Mouse (Mus musculus) cerebellum, adult 2 months (tissue): ENCODE results near the gene Atg2b. TPM values are rescaled to one million over a fixed set of nuclear protein-coding genes. Genes with fewer than 3 reads are reported as not detected.
A peak's percentile ranks its signal among the peaks of the same experiment; 100 is the strongest.

Experiments used
- DNase-seq, 2 experiments: peaks; one replicate each; pipeline ENCODE4 v3.0.0; 2021
- H3K27ac ChIP-seq: fragments of 200-500 bp; 2 replicates; pipeline ENCODE4 v1.5.1; 2012; ENCODE audit warnings: low read length, control low read depth, inconsistent platforms; ENCODE audit not compliant: insufficient read depth
- H3K27me3 ChIP-seq: fragments of 200-500 bp; 2 replicates; pipeline ENCODE4 v1.6.1; 2012; ENCODE audit warnings: inconsistent platforms, mild to moderate bottlenecking, low read length, moderate library complexity; ENCODE audit not compliant: control insufficient read depth, insufficient read depth
- H3K4me1 ChIP-seq: fragments of 200-500 bp; 2 replicates; pipeline ENCODE4 v1.6.1; 2011; ENCODE audit warnings: low read length; ENCODE audit not compliant: control insufficient read depth, insufficient read depth
- H3K4me3 ChIP-seq: fragments of 200-500 bp; replicated peaks from 2 replicates; pipeline ENCODE3; 2011; ENCODE audit warnings: mild to moderate bottlenecking, low read depth, low read length, control low read depth; ENCODE audit not compliant: insufficient read depth
- CTCF ChIP-seq: fragments of 200-500 bp; IDR thresholded peaks from 2 replicates; pipeline ENCODE4 v1.5.1; 2011; ENCODE audit warnings: low read depth, mild to moderate bottlenecking, control low read depth, low read length, moderate library complexity, borderline replicate concordance; ENCODE audit not compliant: insufficient read depth
- POLR2A ChIP-seq: fragments of 200-500 bp; IDR thresholded peaks from 2 replicates; pipeline ENCODE4 v1.6.1; 2011; ENCODE audit warnings: low read length, control low read depth, borderline replicate concordance; ENCODE audit not compliant: insufficient read depth
- WGBS: fragments of 180-500 bp; shearing (Covaris S2); methylation state at CpG from one replicate; pipeline ENCODE4 v1.1.7; 2018; 5-methylcytosine and 5-hydroxymethylcytosine counted together
- polyA plus RNA-seq: library from polyadenylated mRNA; depleted of rRNA; stranded (reverse); fragments of >200 nt; gene quantifications from 2 replicates; pipeline ENCODE4 v1.2.3, GENCODE M21; 2012

Gene Atg2b
- polyA plus RNA-seq, 1 experiment: 48.8 TPM

- Histone ChIP-seq H3K27ac (no peak overlapping the region), H3K4me3 (no peak overlapping the region), H3K27me3 (no peaks in the 10 kb centered on the region), H3K4me1 (no peaks in the 10 kb centered on the region)
- peak; percentile 21 to 42 for DNase-seq
- WGBS: 1% methylated on average over 5 of the region's 5 CpGs
- TF ChIP-seq POLR2A: no peak
- TF ChIP-seq CTCF: peak; percentile 58
Observed at GRCm38 (mm10) chr12:105722657-105723056, 37.6 kb upstream of the Atg2b start.

DNA sequence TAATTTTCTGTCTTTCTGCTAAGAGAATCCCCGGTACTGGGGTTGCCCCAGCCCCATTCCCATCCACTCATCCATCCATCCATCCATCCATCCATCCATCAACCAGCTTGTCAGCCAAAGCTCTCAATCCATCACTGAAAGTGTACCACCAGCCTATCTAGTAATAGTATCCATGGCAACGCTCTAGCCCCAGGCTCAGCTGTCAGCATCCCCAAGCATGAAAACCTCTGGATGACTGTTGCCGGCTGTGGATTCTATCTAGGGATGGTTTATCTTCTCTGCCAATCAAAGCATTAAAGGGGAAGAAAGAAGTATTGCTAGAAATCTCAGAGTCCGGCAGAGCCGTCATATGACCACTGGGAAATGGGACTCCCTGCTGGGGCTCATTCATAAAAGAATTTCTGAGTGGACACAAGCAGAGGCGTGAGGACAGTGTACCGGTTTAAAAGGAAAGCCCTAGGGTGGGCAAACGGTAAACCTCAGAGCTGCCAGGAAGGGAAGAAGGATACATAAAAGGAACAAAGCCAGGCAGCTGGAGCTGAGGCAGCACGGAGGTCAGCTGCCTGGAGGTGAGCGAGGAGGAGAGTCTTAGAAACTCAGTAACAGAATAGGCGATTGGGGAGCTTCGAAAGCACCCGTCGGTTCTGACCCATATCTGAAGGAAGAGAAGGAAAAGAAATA is 36.6 kb upstream of the Atg2b start:
- 36% methylated on average over 14 of the region's 14 CpGs for WGBS
- no peak for DNase-seq
- TF ChIP-seq POLR2A: no peak
- Histone ChIP-seq H3K27ac (no peak overlapping the region), H3K4me1 (no peaks in the 10 kb centered on the region), H3K4me3 (no peak overlapping the region), H3K27me3 (no peaks in the 10 kb centered on the region)

DNA sequence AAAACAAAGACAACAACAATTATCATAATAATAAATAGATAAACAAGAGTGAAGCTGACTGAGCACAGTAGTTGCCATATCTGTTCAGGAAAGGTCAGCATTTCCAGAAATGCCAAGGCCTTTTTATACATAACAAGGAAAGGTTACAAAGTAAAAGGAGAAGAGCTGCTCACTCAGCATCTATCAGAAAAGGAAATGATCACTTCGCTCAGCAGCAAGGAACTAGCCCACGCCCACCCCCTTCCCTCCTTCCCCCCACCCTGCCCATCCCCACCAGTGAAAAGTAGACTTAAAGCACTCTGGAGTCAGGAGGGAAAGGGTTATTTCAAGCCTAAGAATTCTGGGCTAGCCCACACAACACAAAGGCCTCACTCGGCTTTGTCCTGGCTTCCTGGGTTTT is 35.2 kb upstream of the Atg2b start:
- 71% methylated on average over 3 of the region's 3 CpGs for WGBS
- H3K4me3 ChIP-seq: no peak overlapping the region
- H3K27ac ChIP-seq: no peak overlapping the region
- TF ChIP-seq POLR2A (no peak), CTCF (no peak)
- no peak for DNase-seq
- H3K4me1 ChIP-seq: no peaks in the 10 kb centered on the region
- H3K27me3 ChIP-seq: no peaks in the 10 kb centered on the region

DNA sequence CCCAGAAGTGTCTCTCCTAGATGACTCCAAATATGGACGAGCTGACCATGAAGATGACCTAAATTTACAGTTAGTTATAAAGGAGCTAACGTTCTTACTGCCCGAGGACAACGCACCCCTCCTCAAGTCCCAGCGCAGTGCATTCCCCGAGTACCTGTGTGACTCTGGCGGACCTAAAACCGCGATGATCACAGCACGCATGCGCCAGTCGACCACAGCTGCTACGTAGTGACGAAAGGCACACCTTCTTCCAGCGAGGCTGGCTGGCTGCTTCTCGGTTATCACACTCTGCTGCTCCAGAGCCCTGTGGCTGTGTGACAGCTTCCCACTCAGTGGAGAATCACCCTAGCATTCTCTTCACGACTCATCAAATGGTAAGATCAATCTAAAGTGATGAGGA is 33.6 kb upstream of the Atg2b start:
- Histone ChIP-seq H3K27ac (no peak overlapping the region), H3K4me3 (peak overlapping the region; percentile 39), H3K4me1 (no peaks in the 10 kb centered on the region), H3K27me3 (no peaks in the 10 kb centered on the region)
- 62% methylated on average over 17 of the region's 17 CpGs for WGBS
- no peak for TF ChIP-seq CTCF
- no peak for TF ChIP-seq POLR2A
- peak; percentile 60 to 61 for DNase-seq

DNA sequence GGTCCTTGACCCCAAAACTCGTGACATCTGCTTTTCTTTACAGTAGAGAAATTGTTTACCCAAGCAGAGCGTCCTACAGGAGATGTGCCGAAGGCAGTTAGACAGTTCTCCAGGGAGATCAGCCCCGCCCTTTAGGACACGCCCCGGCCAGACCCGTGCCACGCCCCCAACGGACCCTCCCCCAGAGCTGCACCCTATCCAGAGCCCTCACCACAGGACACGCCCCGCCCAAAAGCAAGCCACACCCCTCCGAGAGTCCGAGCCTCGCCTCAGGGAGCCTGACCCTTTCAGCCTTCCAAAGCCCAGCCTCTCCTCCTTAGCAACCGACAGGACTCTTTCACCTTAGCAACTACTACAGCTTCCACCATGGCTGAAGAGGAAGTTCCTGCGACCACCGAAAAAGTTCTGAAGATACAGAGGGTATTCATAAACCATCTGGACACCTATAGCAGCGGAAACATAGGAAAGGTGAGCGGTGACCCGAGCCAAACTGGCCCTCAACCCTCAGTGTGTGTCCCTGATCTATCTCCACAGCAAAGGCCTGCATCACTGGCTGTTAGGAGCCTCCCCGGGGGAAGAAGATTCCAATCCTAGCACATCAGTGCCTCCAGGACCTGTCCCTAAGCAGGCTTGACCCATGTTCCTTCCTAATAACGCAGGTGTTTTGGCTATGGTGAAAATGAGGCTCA is 20.9 kb upstream of the Atg2b start, which contains the start of gene Ak7:
TSS of gene Ak7 (plus strand) at position 178 of the 689 bp plus-strand sequence.
- Histone ChIP-seq H3K4me3 (no peak within 1 kb of the TSS), H3K4me1 (no peaks in the 10 kb centered on the region), H3K27ac (no peak within 1 kb of the TSS), H3K27me3 (no peaks in the 10 kb centered on the region)
- WGBS: 19% methylated on average over 22 of the region's 22 CpGs
- DNase-seq: no peak
- TF ChIP-seq POLR2A: no peak
- no peak for TF ChIP-seq CTCF

DNA sequence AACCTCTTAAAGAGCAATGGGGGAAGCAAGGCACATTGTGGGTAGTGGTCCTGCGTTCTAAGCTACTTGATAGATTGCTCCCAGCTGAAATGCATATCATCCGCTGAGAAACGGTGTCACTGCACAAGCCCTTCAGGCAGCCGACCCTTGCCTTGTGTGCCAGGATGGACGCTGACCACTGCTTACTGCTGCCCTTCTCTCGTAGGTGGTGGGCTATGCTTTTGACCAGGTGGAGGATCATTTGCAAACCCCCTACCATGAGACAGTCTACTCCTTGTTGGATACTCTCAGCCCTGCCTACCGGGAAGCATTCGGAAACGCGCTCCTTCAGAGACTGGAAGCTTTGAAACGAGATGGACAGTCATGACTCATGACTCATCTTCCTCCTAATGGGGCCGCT is 15.4 kb upstream of the Atg2b start:
- Histone ChIP-seq H3K27me3 (no peaks in the 10 kb centered on the region; the same call in 1 of the 2 replicates), H3K27ac (no peak overlapping the region)
- no peak for DNase-seq

DNA sequence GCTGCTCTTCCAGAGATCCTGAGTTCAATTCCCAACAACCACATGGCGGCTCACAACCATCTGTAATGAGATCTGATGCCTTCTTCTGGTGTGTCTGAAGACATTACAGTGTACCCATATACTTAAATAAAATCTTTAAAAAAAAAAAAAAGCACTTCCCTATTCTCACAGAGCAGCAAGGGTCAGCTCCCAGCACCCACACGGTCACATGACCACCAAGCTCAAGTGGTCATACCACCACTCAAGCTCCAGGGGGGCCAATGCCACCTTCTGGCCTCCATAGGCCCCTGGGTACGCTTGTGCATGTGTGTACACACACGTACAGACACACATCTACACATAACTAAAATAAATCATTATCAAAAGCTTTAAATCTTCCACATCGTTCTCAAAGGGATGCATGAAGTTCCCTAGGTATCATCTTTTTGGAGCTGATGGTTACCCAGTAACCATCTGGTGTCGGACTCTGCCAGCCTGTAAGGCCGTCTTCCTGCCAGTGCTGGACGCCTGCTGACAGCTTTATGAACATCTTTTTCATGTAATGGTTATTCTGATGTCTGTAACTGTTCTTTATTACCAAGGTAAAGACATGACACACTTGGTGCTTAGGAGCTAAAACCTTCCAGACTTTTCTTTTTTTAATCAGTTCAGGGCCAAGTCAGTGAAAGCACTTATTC is 12.2 kb upstream of the Atg2b start:
- no peak overlapping the region for H3K27ac ChIP-seq
- peaks cover 4% of the 10 kb centered on the region for H3K4me1 ChIP-seq
- 43% methylated on average over 8 of the region's 8 CpGs for WGBS
- H3K27me3 ChIP-seq: no peaks in the 10 kb centered on the region; the same call in 1 of the 2 replicates
- no peak for TF ChIP-seq POLR2A
- H3K4me3 ChIP-seq: no peak overlapping the region
- DNase-seq: peak; percentile 29 to 64

More for the DNA sequence above, 15.4 kb upstream of the Atg2b start:
- no peak overlapping the region for H3K4me3 ChIP-seq
- peaks cover 4% of the 10 kb centered on the region for H3K4me1 ChIP-seq
- 95% methylated on average over 12 of the region's 12 CpGs for WGBS
- TF ChIP-seq POLR2A (no peak), CTCF (no peak)
